Mouse (Mus musculus) thymus, postnatal 0 days (tissue): ENCODE results near the gene Kif1bp. TPM values are rescaled to one million over a fixed set of nuclear protein-coding genes. Genes with fewer than 3 reads are reported as not detected.
"Not testable (repeated sequence)": the region's sequence is repeated elsewhere in the genome, so short reads cannot be mapped to it uniquely, and the experiment has no call there.

ENCODE experiments used
- DNase-seq: peaks from one replicate; pipeline ENCODE4 v3.0.0-alpha.2; 2015; ENCODE audit warnings: low spot score
- polyA plus RNA-seq: library from polyadenylated mRNA; unstranded; fragments of >200 nt; fragmentation: Nextera tagmentation; extraction: Ambion mirVana; gene quantifications from 2 replicates; pipeline ENCODE4 v1.2.1, GENCODE M21; 2015

Gene Kif1bp
- polyA plus RNA-seq, 1 experiment from 2014 or later: 26.5 TPM

DNA sequence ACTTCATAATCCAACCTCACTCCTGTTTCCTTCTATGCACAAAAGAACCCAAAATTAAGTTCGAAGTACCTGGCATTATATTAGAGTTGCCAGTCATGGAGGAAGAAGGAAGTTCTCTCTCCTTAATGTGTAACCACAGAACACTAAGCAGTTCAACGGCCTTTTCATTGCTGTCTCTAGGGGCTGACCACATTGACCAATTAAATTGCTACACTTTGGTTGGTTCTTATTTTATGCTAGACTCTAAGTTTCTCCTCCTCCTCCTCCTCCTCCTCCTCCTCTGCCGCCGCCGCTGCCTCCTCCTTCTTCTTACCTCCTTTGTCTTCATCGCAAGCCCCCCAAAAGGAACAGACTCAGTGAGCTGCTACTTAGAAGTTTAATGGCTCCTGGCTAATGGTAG, 66.7 kb downstream of the Kif1bp start:
- DNase-seq: no peak

DNA sequence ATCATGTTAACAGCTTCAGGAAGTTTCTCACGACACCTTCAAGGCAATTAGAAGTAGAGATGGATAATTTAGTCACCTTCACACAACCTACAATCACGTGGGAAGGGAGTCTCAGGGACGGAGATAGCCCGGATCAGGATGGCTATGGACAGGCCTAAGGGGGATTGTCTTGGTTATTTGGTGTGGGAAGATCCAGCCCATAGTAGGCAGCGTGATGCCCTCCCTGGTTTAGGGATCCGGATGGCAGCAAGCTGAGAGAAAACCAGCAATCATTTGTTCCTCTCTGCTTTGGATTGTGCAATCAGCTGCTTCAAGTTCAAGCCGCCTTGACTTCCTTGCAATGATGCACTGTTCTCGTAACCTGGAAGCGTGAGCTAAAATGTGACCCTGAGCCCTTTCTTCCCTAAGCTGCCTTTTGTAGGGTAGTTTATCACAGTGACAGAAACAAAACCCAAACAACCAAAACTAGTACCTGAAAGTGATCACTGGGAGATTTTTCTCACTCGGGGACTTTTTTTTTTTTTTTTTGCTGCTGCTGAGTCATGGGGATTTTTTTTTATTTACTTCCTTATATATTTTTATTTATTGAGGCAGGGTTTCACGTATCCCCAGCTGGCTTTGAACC, 69.1 kb downstream of the Kif1bp start:
- no peak for DNase-seq

DNA sequence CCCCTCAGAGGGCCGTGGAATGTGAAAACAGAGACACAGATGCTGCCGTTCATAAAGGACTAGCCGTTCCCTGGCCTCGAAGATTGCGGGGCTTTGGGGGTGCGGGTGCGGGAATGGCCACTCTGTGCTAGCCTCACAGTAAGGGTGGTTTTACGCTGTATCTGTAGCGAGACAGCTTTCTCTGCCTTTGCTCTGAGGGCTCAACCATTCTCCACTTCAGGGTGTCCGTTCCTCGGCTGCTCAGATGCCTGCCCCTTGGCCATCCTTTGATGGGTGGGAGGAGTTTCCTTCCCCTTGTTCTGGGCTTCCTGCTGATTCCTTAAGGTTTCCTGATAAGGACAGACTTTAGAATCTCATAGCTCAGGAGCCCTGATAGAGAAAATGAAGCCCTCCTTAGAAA, 69.8 kb downstream of the Kif1bp start:
- DNase-seq: peak; percentile 12

DNA sequence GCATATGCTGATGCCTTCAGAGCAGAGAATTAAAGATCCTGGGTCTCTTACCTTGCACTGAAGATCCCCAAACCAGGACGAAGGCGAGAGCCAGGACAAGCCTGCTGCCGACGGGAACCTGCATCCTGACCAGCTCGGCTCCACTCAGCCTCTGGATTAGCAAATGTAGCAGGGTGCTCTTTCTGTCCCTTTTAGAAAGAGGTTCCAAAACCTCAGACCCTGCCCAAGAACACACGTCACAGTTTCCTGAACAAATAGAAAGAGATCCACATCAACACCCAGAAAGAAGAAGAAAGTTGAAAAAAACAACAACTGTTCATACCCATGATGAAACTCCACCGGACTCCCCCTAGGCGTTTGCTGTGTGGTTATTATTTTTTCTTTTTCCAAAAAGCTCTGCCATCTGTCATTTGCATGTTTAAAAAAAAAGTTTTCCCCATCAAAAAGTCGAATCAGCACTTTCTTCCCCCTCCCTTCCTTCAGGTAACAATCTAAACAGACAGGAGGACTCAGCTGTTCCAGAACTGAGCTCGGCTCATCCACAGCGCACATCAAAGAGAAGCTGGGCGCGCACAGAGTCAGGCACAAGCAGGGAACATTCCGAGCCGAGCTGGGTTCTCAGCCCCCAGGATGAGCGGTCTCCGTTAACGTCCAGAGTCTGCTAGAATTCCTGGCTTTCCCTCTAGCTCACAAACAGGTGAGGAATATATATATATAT, 70.5 kb downstream of the Kif1bp start:
- DNase-seq: peak; percentile 76

DNA sequence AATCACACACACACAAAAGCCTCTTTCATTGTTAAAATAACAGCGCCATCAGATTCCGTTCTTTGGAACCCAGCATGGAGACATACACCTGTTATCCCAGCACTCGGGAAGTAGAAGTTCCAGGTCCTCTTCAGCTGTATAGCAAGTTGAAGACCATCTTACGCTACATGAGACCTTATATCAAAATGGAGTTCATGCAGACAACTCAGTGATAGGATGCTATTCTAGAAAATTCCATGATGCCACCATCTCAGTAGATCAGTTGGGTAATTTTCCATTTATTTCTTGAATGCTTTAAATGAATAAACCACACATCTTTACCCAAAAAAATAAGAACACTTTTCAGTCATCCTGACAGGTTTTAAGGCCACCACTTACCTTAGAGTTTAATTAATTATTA, 71.2 kb downstream of the Kif1bp start:
- peak; percentile 15 for DNase-seq

DNA sequence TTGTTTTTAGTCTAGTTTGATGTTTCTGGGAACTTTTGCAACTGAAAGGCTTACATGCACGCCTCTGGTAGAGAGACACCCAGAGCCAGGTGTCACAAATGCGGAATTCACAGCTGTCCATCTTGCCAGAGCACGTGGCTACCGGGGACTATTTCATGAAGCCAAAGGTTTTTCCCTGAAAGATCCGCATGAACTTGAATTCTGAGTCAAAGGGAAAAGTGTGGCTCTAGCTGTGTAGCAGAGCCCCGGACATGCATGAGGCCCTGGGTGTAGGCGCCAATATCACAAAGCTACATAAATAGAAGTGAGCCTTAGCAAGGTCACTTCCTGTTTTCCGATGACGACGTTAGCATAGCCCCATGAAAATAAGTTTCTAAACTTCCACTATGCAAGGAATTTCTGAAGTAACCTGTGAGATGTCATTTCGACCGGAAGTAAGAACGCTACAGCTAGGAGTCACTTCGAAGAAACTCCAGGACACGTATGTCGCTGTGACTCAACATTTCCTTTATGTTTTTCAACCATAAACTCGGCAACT, 72.2 kb downstream of the Kif1bp start:
- peak; percentile 69 for DNase-seq

DNA sequence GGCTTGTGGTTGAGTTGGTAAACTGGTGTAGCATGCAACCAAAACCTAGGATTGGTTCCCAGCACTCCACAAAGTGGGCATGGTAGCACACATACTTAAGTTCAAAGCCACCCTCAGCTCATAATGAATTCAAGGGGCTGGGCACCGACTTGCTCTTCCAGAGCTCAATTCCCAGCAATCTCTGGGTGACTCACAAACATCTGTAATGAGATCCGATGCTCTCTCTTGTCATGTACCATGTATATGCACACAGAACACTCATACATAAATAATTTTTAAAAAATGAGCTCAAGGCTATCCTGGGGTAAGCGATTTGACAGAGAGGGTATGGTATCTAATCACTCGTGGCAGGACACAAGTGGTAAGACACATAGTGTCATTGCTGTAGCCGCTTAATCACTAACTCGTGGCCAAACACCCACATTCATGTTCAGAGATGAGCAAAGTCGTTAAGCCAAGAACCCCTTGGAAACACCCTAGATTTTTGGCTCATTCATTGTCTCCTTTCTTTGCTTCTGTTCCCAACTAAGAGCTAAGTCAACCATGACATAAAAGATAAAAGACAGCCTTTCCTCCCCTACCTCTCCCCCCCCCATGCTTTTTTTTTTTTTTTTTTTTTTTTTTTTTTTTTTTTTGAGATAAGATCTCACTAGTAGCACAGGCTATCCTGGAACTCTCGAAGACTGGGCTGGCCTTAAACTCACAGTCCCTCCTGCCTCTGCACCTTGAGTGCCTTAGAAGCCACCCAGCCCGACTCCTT, 72.9 kb downstream of the Kif1bp start:
- no peak for DNase-seq

- no peak for DNase-seq
Measured at GRCm38 (mm10) chr10:62503836-62504628, 74.2 kb downstream of the Kif1bp start.

DNA sequence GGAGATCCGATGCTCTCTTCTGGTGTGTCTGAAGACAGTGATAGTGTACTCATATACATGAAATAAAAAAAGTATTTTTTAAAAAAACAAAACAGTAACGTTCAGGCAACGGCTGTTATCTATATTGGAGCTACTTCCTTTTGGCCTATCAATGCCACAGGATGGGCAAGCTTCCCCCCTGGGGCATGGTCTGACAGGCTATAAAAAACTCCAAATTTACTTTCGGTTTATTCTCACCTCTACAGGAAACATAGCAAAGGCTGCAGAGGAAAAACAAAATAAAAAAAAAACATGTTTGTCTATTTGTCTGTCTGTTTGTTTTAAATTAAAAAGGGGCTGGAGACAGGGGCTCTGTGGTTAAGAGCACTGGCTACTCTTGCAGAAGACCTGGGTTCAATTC, 74.9 kb downstream of the Kif1bp start:
- no peak for DNase-seq

DNA sequence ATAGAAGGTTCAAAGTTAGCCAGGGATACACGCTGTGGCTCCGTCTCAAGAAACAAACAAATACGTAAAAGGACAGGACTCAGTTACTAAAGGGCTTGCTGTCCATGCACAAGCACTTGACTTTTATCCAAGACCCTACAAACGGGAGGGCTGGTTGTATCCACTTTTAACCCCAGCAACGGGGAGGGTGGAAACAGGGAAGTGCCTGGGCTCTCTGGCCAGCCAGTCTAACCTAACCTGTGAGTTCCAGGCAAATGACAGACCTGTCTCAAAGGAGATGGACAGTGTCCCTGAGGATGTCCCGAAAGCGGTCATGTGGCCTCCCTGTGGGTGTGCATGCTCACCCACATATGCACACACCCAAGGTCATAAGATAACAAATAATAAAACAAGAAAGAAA, 76.3 kb downstream of the Kif1bp start:
- DNase-seq: no peak

DNA sequence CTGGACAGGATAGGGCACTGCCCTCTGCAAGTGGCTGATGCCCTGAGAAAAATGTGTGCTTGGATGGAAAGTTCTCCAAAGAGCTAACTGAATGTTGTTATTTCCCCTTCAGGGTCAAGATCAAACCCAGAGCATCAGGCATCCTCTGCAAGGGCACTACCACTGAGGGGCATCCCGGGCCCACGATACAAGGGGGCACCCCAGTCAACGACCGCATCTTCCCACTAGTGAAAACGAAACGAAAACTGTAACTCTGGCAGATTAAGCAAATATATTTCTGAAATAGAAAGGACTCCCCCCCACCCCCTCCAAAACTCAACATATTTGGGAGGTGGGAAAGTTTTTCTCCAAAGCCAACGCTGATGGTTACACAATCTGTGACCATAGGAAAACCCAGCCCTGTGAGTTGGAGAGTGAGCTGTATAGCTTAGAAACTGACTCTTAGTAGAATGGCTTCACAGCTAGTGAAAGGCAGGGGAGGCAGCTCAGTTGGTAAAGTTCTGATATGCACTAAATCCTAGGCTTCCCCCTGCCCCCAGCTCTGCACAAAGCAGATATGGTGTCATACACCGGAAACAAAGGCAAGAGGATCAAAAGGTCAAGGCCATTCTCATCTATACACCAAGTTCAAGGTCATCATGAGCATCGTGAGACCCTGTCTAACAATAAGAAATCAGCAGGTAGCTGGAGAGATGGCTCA, 77.2 kb downstream of the Kif1bp start:
- peak; percentile 17 for DNase-seq

GRCm38 (mm10) chr10:62500088-62500915, 78.0 kb downstream of the Kif1bp start:
- DNase-seq: peak; percentile 87

GRCm38 (mm10) chr10:62491681-62492080, 86.6 kb downstream of the Kif1bp start:
- DNase-seq: not testable (repeated sequence)

Other genes starting within 250 kb of the Kif1bp start
- gene Hk1, start 198.5 kb downstream of the Kif1bp start, polyA plus RNA-seq: 37.2 and 37.4 TPM in 2 replicates
- 0.12 and 0.13 TPM in 2 replicates for gene Hkdc1, start 156.0 kb downstream of the Kif1bp start, polyA plus RNA-seq
- gene 4930507D05Rik, start 129.0 kb downstream of the Kif1bp start, polyA plus RNA-seq: 0.69 and 0.95 TPM in 2 replicates
- gene Supv3l1, start 128.7 kb downstream of the Kif1bp start, polyA plus RNA-seq: 20.7 and 21.6 TPM in 2 replicates
- gene Vps26a, start 91.7 kb downstream of the Kif1bp start, polyA plus RNA-seq: 63.8 and 67.8 TPM in 2 replicates
- 306 and 319 TPM in 2 replicates for gene Srgn, start 51.0 kb downstream of the Kif1bp start, polyA plus RNA-seq
- gene Ddx21, start 23.8 kb upstream of the Kif1bp start, polyA plus RNA-seq: 29.8 and 29.9 TPM in 2 replicates
- gene Ddx50, start 72.8 kb upstream of the Kif1bp start, polyA plus RNA-seq: 95.0 and 108 TPM in 2 replicates
- 3.6 and 3.7 TPM in 2 replicates for gene Stox1, start 147.7 kb upstream of the Kif1bp start, polyA plus RNA-seq
- 84.3 and 92.1 TPM in 2 replicates for gene Ccar1, start 213.8 kb upstream of the Kif1bp start, polyA plus RNA-seq